Mouse (Mus musculus) embryonic facial prominence, embryonic 15.5 days (tissue): Measurements from ENCODE around the gene Tgm4. TPM values are rescaled to one million over a fixed set of nuclear protein-coding genes. Genes with fewer than 3 reads are reported as not detected.
A peak's percentile ranks its signal among the peaks of the same experiment; 100 is the strongest.

Source experiments
- ATAC-seq: fragments of 200-750 bp; cut with Nextera tagmentation; 2 replicates; pipeline ENCODE4 v1.8.0; 2017; ENCODE audit warnings: low read depth, moderate TSS enrichment; ENCODE audit not compliant: insufficient number of reproducible peaks, low FRiP score, low TSS enrichment
- H3K27ac ChIP-seq: fragments of 300-500 bp; sonication (generic); replicated peaks from 2 replicates; pipeline ENCODE4 v1.5.1; 2015; ENCODE audit warnings: mild to moderate bottlenecking, inconsistent platforms
- H3K27me3 ChIP-seq: fragments of 300-500 bp; sonication (generic); 2 replicates; pipeline ENCODE4 v1.6.1; 2015; ENCODE audit warnings: inconsistent platforms
- H3K36me3 ChIP-seq: fragments of 300-500 bp; sonication (generic); 2 replicates; pipeline ENCODE4 v1.6.1; 2015; ENCODE audit warnings: mild to moderate bottlenecking, inconsistent platforms
- H3K4me1 ChIP-seq: fragments of 300-500 bp; sonication (generic); 2 replicates; pipeline ENCODE4 v1.6.1; 2015; ENCODE audit warnings: inconsistent platforms
- H3K4me2 ChIP-seq: fragments of 300-500 bp; sonication (generic); replicated peaks from 2 replicates; pipeline ENCODE4 v1.6.1; 2015; ENCODE audit warnings: mild to moderate bottlenecking, inconsistent platforms
- H3K4me3 ChIP-seq: fragments of 300-500 bp; sonication (generic); replicated peaks from 2 replicates; pipeline ENCODE4 v1.5.1; 2015; ENCODE audit warnings: mild to moderate bottlenecking, inconsistent platforms
- H3K9ac ChIP-seq: fragments of 300-500 bp; sonication (generic); 2 replicates; pipeline ENCODE4 v1.6.1; 2015; ENCODE audit warnings: inconsistent platforms
- H3K9me3 ChIP-seq: fragments of 300-500 bp; sonication (generic); replicated peaks from 2 replicates; pipeline ENCODE4 v1.6.1; 2016; ENCODE audit warnings: inconsistent platforms
- WGBS: fragments of 180-500 bp; shearing (Covaris S2); methylation state at CpG from one replicate; pipeline ENCODE4 v1.1.7; 2015; 5-methylcytosine and 5-hydroxymethylcytosine counted together
- polyA plus RNA-seq: library from polyadenylated mRNA; unstranded; fragments of >200 nt; fragmentation: Nextera tagmentation; extraction: Ambion mirVana; gene quantifications from 2 replicates; pipeline ENCODE4 v1.2.1, GENCODE M21; 2015

The Tgm4 gene
- polyA plus RNA-seq: 0.42 and 0.47 TPM in 2 replicates

GRCm38 (mm10) chr9:123034426-123034825 is at the start of gene Tgm4:
Gene Tgm4 (plus strand): TSS chr9:123034726.
- WGBS: 84% methylated on average over 4 of the region's 4 CpGs
- no peak for ATAC-seq

GRCm38 (mm10) chr9:122998406-122999192 is 35.9 kb upstream of the Tgm4 start:
- Histone ChIP-seq H3K36me3 (peaks cover 56% of the 10 kb centered on the region), H3K9ac (no peak overlapping the region), H3K27ac (no peak overlapping the region), H3K4me1 (no peaks in the 10 kb centered on the region), H3K27me3 (no peaks in the 10 kb centered on the region), H3K9me3 (no peaks in the 10 kb centered on the region), H3K4me3 (no peak overlapping the region), H3K4me2 (no peak overlapping the region)
- WGBS: 91% methylated on average over 10 of the region's 10 CpGs
- no peak for ATAC-seq

More at GRCm38 (mm10) chr9:123034426-123034825, at the start of gene Tgm4:
- Histone ChIP-seq H3K4me1 (no peaks in the 10 kb centered on the region), H3K9me3 (no peaks in the 10 kb centered on the region), H3K4me3 (no peak within 1 kb of the TSS), H3K9ac (no peak within 1 kb of the TSS), H3K27ac (no peak within 1 kb of the TSS), H3K36me3 (no peaks in the 10 kb centered on the region), H3K27me3 (no peaks in the 10 kb centered on the region), H3K4me2 (no peak within 1 kb of the TSS)

GRCm38 (mm10) chr9:122999193-122999586 is 35.3 kb upstream of the Tgm4 start:
- Histone ChIP-seq H3K27ac (no peak overlapping the region), H3K27me3 (no peaks in the 10 kb centered on the region), H3K4me1 (no peaks in the 10 kb centered on the region), H3K4me3 (no peak overlapping the region), H3K4me2 (no peak overlapping the region), H3K9ac (no peak overlapping the region), H3K36me3 (peaks cover 57% of the 10 kb centered on the region), H3K9me3 (no peaks in the 10 kb centered on the region)
- no peak for ATAC-seq
- 97% methylated on average over 4 of the region's 4 CpGs for WGBS

- no peaks in the 10 kb centered on the region for H3K4me1 ChIP-seq
Measured at GRCm38 (mm10) chr9:123004718-123005117, 29.8 kb upstream of the Tgm4 start.

GRCm38 (mm10) chr9:123006071-123006470 is 28.5 kb upstream of the Tgm4 start:
- Histone ChIP-seq H3K27me3 (no peaks in the 10 kb centered on the region), H3K9ac (no peak overlapping the region), H3K27ac (no peak overlapping the region), H3K9me3 (no peaks in the 10 kb centered on the region), H3K36me3 (peaks cover 72% of the 10 kb centered on the region), H3K4me3 (no peak overlapping the region), H3K4me2 (no peak overlapping the region), H3K4me1 (no peaks in the 10 kb centered on the region)
- WGBS: 52% methylated on average over 6 of the region's 6 CpGs
- no peak for ATAC-seq

More at GRCm38 (mm10) chr9:123004718-123005117, 29.8 kb upstream of the Tgm4 start:
- Histone ChIP-seq H3K9ac (no peak overlapping the region), H3K4me3 (no peak overlapping the region), H3K27me3 (no peaks in the 10 kb centered on the region), H3K4me2 (no peak overlapping the region), H3K36me3 (peaks cover 69% of the 10 kb centered on the region), H3K9me3 (no peaks in the 10 kb centered on the region), H3K27ac (no peak overlapping the region)
- no peak for ATAC-seq
- 100% methylated on average over 2 of the region's 2 CpGs for WGBS

- peaks cover 12% of the 10 kb centered on the region; the same call in 1 of the 2 replicates for H3K36me3 ChIP-seq
- H3K4me3 ChIP-seq: peak within 1 kb of the TSS; percentile 57
- H3K4me1 ChIP-seq: peaks cover 13% of the 10 kb centered on the region; the same call in 1 of the 2 replicates
- H3K4me2 ChIP-seq: peak within 1 kb of the TSS; percentile 69
- peak within 1 kb of the TSS; percentile 47 for H3K9ac ChIP-seq
- under 1% methylated on average over 58 of the region's 69 CpGs for WGBS
- peak within 1 kb of the TSS; percentile 91 for H3K27ac ChIP-seq
- no peaks in the 10 kb centered on the region for H3K27me3 ChIP-seq
- peak; percentile 98 for ATAC-seq
- no peaks in the 10 kb centered on the region for H3K9me3 ChIP-seq
Measured at GRCm38 (mm10) chr9:123020995-123021631, 13.4 kb upstream of the Tgm4 start, which contains the start of gene Tmem42. Gene Tmem42 (plus strand): TSS chr9:123021326.

GRCm38 (mm10) chr9:123021636-123022379 is 12.7 kb upstream of the Tgm4 start:
- Histone ChIP-seq H3K4me2 (peak overlapping the region; percentile 69), H3K27ac (no peak overlapping the region), H3K9ac (no peak overlapping the region), H3K36me3 (peaks cover 5% of the 10 kb centered on the region; the same call in 1 of the 2 replicates), H3K27me3 (no peaks in the 10 kb centered on the region), H3K4me1 (peaks cover 13% of the 10 kb centered on the region; the same call in 1 of the 2 replicates), H3K9me3 (no peaks in the 10 kb centered on the region), H3K4me3 (peak overlapping the region; percentile 57)
- peak; percentile 21; the same call in 1 of the 2 replicates for ATAC-seq
- WGBS: 34% methylated on average over 20 of the region's 24 CpGs

- no peaks in the 10 kb centered on the region for H3K27me3 ChIP-seq
- no peak overlapping the region for H3K4me3 ChIP-seq
- no peak for ATAC-seq
- no peaks in the 10 kb centered on the region for H3K9me3 ChIP-seq
- no peak overlapping the region for H3K4me2 ChIP-seq
- no peaks in the 10 kb centered on the region for H3K36me3 ChIP-seq
- WGBS: 71% methylated on average over 2 of the region's 2 CpGs
- peaks cover 13% of the 10 kb centered on the region; the same call in 1 of the 2 replicates for H3K4me1 ChIP-seq
- H3K9ac ChIP-seq: no peak overlapping the region
- no peak overlapping the region for H3K27ac ChIP-seq
Measured at GRCm38 (mm10) chr9:123024201-123024600, 10.3 kb upstream of the Tgm4 start.

- no peaks in the 10 kb centered on the region for H3K36me3 ChIP-seq
Measured at GRCm38 (mm10) chr9:123031496-123032246, 2.9 kb upstream of the Tgm4 start.

GRCm38 (mm10) chr9:123047665-123048064 is 13.1 kb downstream of the Tgm4 start:
- WGBS: 74% methylated on average over 1 of the region's 1 CpGs
- Histone ChIP-seq H3K4me1 (no peaks in the 10 kb centered on the region), H3K27ac (no peak overlapping the region), H3K27me3 (no peaks in the 10 kb centered on the region), H3K9me3 (no peaks in the 10 kb centered on the region), H3K4me3 (no peak overlapping the region), H3K9ac (no peak overlapping the region), H3K4me2 (no peak overlapping the region), H3K36me3 (no peaks in the 10 kb centered on the region)
- ATAC-seq: no peak

More at GRCm38 (mm10) chr9:123031496-123032246, 2.9 kb upstream of the Tgm4 start:
- no peak overlapping the region for H3K4me2 ChIP-seq
- H3K4me1 ChIP-seq: no peaks in the 10 kb centered on the region
- no peak overlapping the region for H3K9ac ChIP-seq
- WGBS: 82% methylated on average over 13 of the region's 13 CpGs
- no peak for ATAC-seq
- no peak overlapping the region for H3K27ac ChIP-seq
- H3K27me3 ChIP-seq: no peaks in the 10 kb centered on the region
- no peak overlapping the region for H3K4me3 ChIP-seq
- no peaks in the 10 kb centered on the region for H3K9me3 ChIP-seq
